Mouse (Mus musculus) CD4-positive helper T cell, adult 2 months (primary cell): ENCODE measurements around the gene Rae1.

Experiments used
- DNase-seq: peaks from one replicate; pipeline ENCODE4 v3.0.0-alpha.2; 2012; ENCODE audit warnings: low read depth, missing footprints, low spot score

The Rae1 gene

DNA sequence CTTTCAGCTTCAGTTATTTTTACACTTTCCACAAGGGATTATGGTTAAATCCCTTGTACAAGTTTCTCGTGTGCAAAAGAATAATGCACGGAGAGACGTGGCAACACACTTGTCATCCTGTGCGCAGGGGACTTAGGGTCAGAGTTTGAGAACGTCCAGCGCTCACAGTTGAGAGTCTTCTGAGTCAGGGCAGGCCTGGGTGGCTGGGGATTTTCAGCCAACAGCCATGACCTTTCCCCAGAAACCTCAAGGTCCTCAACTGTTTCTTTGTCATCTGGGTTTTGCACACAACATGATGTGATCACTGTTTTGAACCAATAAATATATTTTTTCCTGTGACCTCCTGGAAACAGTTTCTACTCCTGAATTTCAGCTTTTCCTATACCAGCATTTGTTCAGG is 9.8 kb upstream of the Rae1 start:
- no peak for DNase-seq

- peak; percentile 77 for DNase-seq
These were observed 3.7 kb upstream of the Rae1 start for GRCm38 (mm10) chr2:172996207-172996606.

DNA sequence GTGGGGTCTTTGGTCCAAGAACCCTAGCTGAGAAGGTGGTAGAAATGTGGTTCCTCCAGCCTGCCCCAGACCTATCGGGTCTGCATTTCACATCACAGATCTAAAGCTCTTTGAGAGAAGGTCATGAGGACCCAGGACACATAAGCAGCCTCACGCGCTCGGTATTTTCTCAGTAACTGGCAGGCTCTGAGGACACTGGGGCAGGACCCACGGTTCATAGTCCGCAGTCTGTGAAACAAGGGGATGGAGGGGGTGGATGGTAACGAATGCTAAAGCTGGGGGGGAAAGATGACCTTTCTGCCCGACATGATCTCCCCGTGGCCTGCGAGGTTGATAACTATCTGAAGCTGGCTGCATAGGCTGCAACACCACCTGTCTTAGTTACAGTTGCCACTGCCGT is 2.2 kb upstream of the Rae1 start:
- no peak for DNase-seq

- no peak for DNase-seq
These were observed 1.4 kb upstream of the Rae1 start for GRCm38 (mm10) chr2:172998478-172998877.

- no peak for DNase-seq
These were observed 352 bp downstream of the Rae1 start for GRCm38 (mm10) chr2:173000285-173000652.

DNA sequence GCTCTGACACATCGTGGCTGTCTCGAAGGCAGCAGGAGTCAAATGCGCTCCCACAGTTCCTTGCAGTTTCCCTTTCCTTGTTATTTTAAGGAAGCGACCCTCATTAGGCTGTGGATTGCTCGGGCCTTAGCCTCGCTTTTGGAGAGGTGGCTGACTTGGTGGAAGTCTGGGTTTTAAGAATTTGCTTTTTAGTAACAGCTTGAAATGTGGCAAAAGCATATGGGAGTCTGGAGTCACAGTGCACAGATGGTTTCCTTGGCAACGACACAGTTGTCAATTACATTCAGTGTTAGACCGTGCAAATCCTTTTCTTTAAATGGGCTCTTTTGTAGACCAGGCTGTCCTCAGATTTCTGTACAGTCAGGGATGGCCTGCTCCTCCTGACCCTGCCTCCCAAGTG is 1.0 kb downstream of the Rae1 start:
- no peak for DNase-seq

- DNase-seq: no peak
These were observed 3.8 kb downstream of the Rae1 start for GRCm38 (mm10) chr2:173003737-173004136.

GRCm38 (mm10) chr2:173010220-173010717 is 10.4 kb downstream of the Rae1 start:
- DNase-seq: no peak

GRCm38 (mm10) chr2:173011440-173011839 is 11.5 kb downstream of the Rae1 start:
- DNase-seq: no peak

GRCm38 (mm10) chr2:173014741-173015287 is 14.9 kb downstream of the Rae1 start:
- DNase-seq: no peak

DNA sequence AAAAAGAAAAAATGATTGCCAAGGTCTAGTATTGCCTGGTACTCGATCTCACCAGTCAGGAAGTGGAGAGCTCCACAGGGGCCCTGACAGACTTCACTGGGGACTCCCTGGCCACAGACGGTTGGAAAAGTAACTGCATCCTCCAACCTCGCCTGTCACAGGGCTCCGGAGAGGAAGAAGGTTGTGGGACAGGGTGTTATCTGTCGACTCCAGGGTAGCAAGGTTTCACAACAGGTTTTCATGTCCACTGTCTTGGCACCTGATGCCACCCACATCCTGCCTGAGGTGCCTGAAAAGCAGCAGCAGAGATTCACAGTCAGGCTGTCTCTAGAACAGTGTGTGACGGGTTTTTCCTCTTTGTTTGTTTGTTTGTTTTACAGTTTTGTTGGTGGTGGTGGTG is 18.0 kb downstream of the Rae1 start:
- DNase-seq: peak; percentile 86

DNA sequence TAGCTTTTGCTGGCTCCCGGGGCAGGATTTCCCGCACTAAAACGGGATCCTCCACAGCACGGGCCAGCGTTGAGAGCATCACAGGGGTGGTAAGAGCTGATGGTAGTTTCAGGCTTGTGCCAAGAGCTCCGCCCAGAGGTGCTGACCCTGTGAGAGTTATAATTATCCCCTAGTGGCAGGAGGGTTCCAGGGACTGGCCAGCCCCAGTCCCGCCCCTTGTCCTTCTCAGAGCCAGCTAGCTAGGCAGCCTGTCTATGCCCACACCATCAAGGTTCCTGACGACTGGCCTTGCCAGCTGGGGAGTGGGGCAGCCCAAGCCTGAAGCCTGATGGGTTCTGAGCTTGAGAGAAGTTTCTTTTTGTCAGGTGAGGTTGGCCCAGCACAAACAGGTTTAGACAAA is 18.7 kb downstream of the Rae1 start:
- peak; percentile 30 for DNase-seq

- DNase-seq: peak; percentile 68
These were observed 19.4 kb downstream of the Rae1 start for GRCm38 (mm10) chr2:173019322-173019721.

DNA sequence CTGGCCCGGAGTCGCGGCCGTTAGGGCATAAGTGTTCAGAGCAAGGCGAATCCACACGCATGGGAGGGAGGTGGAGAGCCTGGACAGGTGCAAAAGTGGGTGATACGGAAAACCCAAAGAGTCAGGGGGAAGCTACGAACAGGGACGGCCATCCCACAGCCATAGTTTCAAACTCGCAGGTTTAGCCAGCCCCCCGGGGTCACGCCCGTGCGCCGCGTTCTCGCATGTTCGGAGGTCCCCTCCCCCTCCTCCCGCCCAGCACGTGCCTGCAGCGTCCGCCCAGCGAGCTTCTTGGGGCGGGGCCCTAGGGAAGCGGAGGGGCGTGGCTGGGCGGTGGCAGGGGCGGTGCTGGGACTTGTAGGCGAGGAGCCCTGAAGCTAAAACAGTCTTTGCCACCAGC is 19.9 kb downstream of the Rae1 start:
- peak; percentile 93 for DNase-seq

GRCm38 (mm10) chr2:173020430-173020829 is 20.5 kb downstream of the Rae1 start, which contains the start of gene Rbm38:
TSS of gene Rbm38 (plus strand) at chr2:173020498.
- no peak for DNase-seq

DNA sequence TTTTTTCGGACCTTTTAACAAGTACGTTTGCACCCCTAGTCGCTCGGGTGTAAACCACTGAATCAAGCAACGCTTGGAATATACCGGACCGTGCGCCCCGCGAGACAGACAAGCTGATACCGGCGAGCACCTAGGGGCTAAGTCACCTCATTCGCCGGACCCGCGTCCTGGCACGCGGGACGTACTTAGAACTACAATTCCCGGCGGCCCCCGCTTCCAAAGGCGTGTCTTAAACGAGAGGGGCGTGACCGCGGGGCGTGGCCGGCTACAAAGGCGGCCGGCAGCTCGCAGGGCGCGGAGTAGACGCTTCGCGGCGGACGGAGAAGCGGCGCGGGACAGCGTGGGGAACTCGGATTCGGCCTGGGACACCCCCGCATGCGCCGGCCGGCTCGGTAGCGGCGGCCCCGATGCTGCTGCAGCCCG is 21.7 kb downstream of the Rae1 start:
- DNase-seq: peak; percentile 93

GRCm38 (mm10) chr2:173022056-173022681 is 22.3 kb downstream of the Rae1 start:
- peak; percentile 80 for DNase-seq

- peak; percentile 22 for DNase-seq
These were observed 22.9 kb downstream of the Rae1 start for GRCm38 (mm10) chr2:173022813-173023212.

DNA sequence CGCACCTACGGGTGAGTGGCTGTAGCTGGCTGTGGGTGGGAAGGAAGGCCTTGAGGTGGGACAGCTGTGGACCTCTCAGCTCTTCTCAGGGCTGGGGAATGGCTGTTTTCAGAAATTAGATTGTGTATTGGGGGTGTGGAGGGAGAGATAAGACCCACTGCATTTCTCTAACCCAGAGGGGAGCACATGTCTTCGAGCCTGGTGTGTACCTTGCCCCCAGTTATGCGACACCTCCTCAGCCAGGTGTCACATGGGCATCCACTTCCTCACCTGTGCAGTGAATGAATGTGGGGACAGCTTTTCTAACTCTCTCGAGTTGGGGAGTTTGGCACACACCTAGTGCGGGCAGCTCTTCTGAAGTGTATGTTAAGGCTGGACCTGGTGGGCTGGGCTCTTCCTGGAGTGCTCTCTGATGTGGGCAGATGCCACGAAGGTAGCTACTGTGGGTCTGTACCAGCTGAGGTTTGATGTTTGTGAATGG is 23.5 kb downstream of the Rae1 start:
- peak; percentile 84 for DNase-seq

DNA sequence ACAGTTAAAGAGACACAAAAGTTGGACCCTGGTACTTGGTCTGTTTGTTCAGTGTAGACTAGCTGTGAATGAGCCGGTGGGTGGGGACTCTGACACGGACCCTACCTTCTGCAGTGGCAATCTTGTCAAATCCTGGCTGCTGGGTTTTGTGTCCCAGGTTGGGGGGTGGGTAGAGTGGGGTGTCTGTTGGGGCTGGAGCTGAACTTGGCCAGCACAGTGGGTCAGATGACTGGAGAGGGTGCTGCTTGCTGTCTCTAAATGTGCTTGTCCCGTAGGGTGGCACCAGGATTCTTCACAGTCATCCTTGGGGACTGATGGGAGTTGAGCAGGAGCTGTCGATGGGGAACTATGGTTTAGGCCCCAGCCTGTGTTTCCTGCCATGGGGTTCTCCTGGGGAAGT is 24.0 kb downstream of the Rae1 start:
- no peak for DNase-seq

DNA sequence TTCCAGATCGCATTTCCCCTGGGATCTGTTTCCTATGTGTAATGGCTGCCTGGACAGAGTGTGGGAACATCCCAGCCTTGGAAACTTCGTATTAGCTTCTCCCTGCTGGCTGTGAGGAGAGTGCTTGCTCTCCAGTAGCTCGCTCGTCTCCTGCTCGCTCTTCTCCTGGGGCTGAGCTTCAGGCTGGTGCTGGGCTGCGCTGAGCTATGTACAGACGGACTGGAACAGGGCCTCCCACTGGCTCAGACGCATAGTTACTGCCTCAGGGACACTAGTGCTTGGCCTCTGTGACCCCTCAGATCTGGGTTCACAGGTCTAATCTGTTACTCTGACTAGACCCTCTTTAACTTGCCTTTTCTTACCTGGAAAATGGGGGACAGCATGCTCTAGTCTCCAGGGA is 24.5 kb downstream of the Rae1 start:
- DNase-seq: peak; percentile 30

- no peak for DNase-seq
These were observed 25.0 kb downstream of the Rae1 start for GRCm38 (mm10) chr2:173024938-173025337.

GRCm38 (mm10) chr2:173026286-173026685 is 26.4 kb downstream of the Rae1 start:
- DNase-seq: no peak
